Mouse (Mus musculus) kidney, embryonic 14.5 days (tissue): Measurements from ENCODE around the gene Pja2. TPM values are rescaled to one million over a fixed set of nuclear protein-coding genes. Genes with fewer than 3 reads are reported as not detected.
"Not testable (repeated sequence)": the region's sequence is repeated elsewhere in the genome, so short reads cannot be mapped to it uniquely, and the experiment has no call there.

ENCODE experiments used
- ATAC-seq: fragments of 200-750 bp; cut with Nextera tagmentation; 2 replicates; pipeline ENCODE4 v1.8.0; 2017; ENCODE audit warnings: moderate number of reproducible peaks, mild to moderate bottlenecking, moderate TSS enrichment, moderate library complexity; ENCODE audit not compliant: low FRiP score, low TSS enrichment
- H3K27ac ChIP-seq: fragments of 300-500 bp; sonication (generic); 2 replicates; pipeline ENCODE4 v1.5.1; 2014; ENCODE audit warnings: low read depth, mild to moderate bottlenecking, low read length, moderate library complexity, mixed read lengths
- H3K27me3 ChIP-seq: fragments of 300-500 bp; sonication (generic); 2 replicates; pipeline ENCODE4 v1.6.1; 2014; ENCODE audit warnings: mild to moderate bottlenecking, low read length; ENCODE audit not compliant: control insufficient read depth, insufficient read depth
- H3K36me3 ChIP-seq: fragments of 300-500 bp; sonication (generic); 2 replicates; pipeline ENCODE4 v1.6.1; 2014; ENCODE audit warnings: low read length, mixed read lengths; ENCODE audit not compliant: control insufficient read depth, insufficient read depth
- H3K4me1 ChIP-seq: fragments of 300-500 bp; sonication (generic); 2 replicates; pipeline ENCODE4 v1.6.1; 2014; ENCODE audit warnings: low read length, mixed read lengths; ENCODE audit not compliant: control insufficient read depth, insufficient read depth
- H3K4me2 ChIP-seq: fragments of 300-500 bp; sonication (generic); replicated peaks from 2 replicates; pipeline ENCODE4 v1.6.1; 2014; ENCODE audit warnings: low read depth, mild to moderate bottlenecking, low read length
- H3K4me3 ChIP-seq: fragments of 300-500 bp; sonication (generic); 2 replicates; pipeline ENCODE4 v1.5.1; 2014; ENCODE audit warnings: mild to moderate bottlenecking, low read length
- H3K9ac ChIP-seq: fragments of 300-500 bp; sonication (generic); 2 replicates; pipeline ENCODE4 v1.6.1; 2014; ENCODE audit warnings: low read depth, mild to moderate bottlenecking, low read length, moderate library complexity
- H3K9me3 ChIP-seq: fragments of 300-500 bp; sonication (generic); 2 replicates; pipeline ENCODE4 v1.6.1; 2016; ENCODE audit warnings: low read length; ENCODE audit not compliant: control insufficient read depth
- WGBS: fragments of 180-500 bp; shearing (Covaris S2); extraction: QIAGEN DNeasy Blood & Tissue Kit; methylation state at CpG from one replicate; pipeline ENCODE4 v1.1.7; 2014; 5-methylcytosine and 5-hydroxymethylcytosine counted together
- polyA plus RNA-seq: library from polyadenylated mRNA; unstranded; fragments of >200 nt; fragmentation: Nextera tagmentation; extraction: Ambion mirVana; gene quantifications from 2 replicates; pipeline ENCODE4 v1.2.1, GENCODE M21; 2014

The Pja2 gene
- polyA plus RNA-seq, 1 experiment from 2014 or later: 64.7 TPM

GRCm38 (mm10) chr17:64339752-64340151, 8.0 kb upstream of the Pja2 start:
- Histone ChIP-seq H3K9me3 (no peaks in the 10 kb centered on the region), H3K36me3 (no peaks in the 10 kb centered on the region), H3K4me1 (no peaks in the 10 kb centered on the region), H3K27me3 (no peaks in the 10 kb centered on the region), H3K27ac (no peak overlapping the region), H3K4me2 (no peak overlapping the region), H3K4me3 (no peak overlapping the region), H3K9ac (no peak overlapping the region)
- WGBS: 43% methylated on average over 5 of the region's 5 CpGs
- ATAC-seq: no peak

DNA sequence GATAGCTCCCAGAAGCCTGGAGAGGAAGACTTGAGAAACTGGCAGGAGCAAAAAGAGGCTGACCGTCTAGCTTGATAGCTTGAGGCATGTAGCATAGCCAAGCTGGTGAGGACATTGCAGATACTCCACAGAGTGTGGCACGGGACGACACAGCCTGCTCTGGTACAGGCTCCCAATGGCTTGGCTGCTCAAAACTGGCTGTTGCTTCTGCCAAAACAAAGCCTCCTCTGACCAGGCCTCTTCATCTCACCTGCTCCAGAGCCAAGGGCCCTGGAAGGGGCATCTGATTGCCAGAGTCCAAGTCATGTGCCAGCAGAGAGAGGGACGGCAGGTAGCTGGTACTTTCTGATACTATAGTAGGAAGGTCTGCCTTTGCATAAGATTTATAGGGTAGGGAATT, 5.5 kb upstream of the Pja2 start:
- H3K4me2 ChIP-seq: no peak overlapping the region
- no peaks in the 10 kb centered on the region for H3K36me3 ChIP-seq
- H3K4me3 ChIP-seq: no peak overlapping the region
- WGBS: 76% methylated on average over 4 of the region's 4 CpGs
- no peak overlapping the region for H3K9ac ChIP-seq
- H3K4me1 ChIP-seq: no peaks in the 10 kb centered on the region
- no peak for ATAC-seq
- H3K9me3 ChIP-seq: no peaks in the 10 kb centered on the region
- no peaks in the 10 kb centered on the region for H3K27me3 ChIP-seq
- H3K27ac ChIP-seq: no peak overlapping the region

- Histone ChIP-seq H3K36me3 (no peaks in the 10 kb centered on the region), H3K9me3 (no peaks in the 10 kb centered on the region), H3K4me2 (no peak overlapping the region), H3K27me3 (no peaks in the 10 kb centered on the region), H3K9ac (no peak overlapping the region), H3K4me1 (0 out of 2 replicates have a peak, but pooled peaks cover 3% of the 10 kb centered on the region), H3K27ac (no peak overlapping the region), H3K4me3 (no peak overlapping the region)
- WGBS: 75% methylated on average over 4 of the region's 4 CpGs
- no peak for ATAC-seq
Measured at GRCm38 (mm10) chr17:64333956-64334355, 2.2 kb upstream of the Pja2 start.

DNA sequence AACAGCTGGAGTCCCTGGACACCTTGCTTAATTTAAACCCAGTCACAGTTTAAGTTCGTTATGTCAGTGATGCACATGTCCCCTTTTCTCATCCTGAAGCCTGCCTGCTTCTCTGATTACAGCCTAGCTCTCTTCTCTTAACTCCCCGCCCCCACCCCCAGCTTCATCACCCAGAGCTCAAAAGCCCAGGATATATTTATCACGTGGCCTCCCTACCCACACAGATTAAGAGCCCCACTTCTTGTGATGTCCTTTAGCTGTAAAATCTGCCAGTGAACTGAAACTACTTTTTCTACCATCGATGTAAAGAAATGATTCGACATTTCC, 1.0 kb upstream of the Pja2 start:
- peak overlapping the region; percentile 53 for H3K4me3 ChIP-seq
- H3K9ac ChIP-seq: peak overlapping the region; percentile 58
- no peaks in the 10 kb centered on the region for H3K36me3 ChIP-seq
- no peaks in the 10 kb centered on the region for H3K9me3 ChIP-seq
- H3K4me1 ChIP-seq: 0 out of 2 replicates have a peak, but pooled peaks cover 3% of the 10 kb centered on the region
- H3K27me3 ChIP-seq: no peaks in the 10 kb centered on the region
- ATAC-seq: no peak
- peak overlapping the region; percentile 74 for H3K4me2 ChIP-seq
- 17% methylated on average over 5 of the region's 5 CpGs for WGBS
- H3K27ac ChIP-seq: peak overlapping the region; percentile 63; the same call in 1 of the 2 replicates

DNA sequence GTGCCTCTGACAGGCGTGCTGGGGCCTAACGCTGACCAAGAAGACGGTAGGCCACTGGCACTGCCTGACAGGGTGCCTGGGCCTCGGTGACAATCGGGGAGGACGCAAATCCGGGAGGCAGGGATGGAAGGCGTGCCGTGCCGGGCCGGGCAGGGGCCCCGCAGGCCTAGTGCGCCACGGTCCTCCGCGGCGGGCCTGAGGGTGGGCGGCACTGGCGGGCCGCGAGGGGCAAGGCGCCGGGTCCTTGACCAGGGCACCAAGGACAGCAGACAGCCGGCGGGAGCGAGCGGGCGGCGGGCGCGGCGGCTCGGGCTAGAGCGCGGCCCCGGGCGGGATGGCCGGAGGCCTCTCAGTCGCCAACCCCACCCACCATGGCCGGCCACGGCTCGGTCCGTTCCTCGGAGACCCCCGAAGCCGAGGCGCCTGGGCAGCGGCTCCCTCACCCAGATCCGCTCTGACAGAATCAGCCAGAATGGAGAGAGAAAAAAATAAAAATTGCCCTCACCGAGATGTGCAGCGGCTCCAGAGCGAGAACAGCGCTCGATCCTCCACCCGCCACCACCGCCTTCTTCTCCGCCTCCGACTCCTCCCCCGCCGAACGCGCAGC, 322 bp downstream of the Pja2 start:
- peak overlapping the region; percentile 94 for H3K9ac ChIP-seq
- no peaks in the 10 kb centered on the region for H3K36me3 ChIP-seq
- H3K27ac ChIP-seq: peak overlapping the region; percentile 96
- no peaks in the 10 kb centered on the region for H3K27me3 ChIP-seq
- WGBS: 1% methylated on average over 44 of the region's 62 CpGs
- ATAC-seq: peak; percentile 64
- H3K9me3 ChIP-seq: no peaks in the 10 kb centered on the region
- H3K4me1 ChIP-seq: 0 out of 2 replicates have a peak, but pooled peaks cover 3% of the 10 kb centered on the region
- peak overlapping the region; percentile 52 for H3K4me2 ChIP-seq
- H3K4me3 ChIP-seq: peak overlapping the region; percentile 86

- Histone ChIP-seq H3K4me1 (0 out of 2 replicates have a peak, but pooled peaks cover 3% of the 10 kb centered on the region), H3K36me3 (no peaks in the 10 kb centered on the region), H3K27ac (peak overlapping the region; percentile 96; the same call in 1 of the 2 replicates), H3K9me3 (no peaks in the 10 kb centered on the region; the same call in 1 of the 2 replicates), H3K9ac (peak overlapping the region; percentile 94), H3K4me3 (peak overlapping the region; percentile 86), H3K27me3 (no peaks in the 10 kb centered on the region), H3K4me2 (peak overlapping the region; percentile 52)
- ATAC-seq: no peak
- WGBS: 15% methylated on average over 8 of the region's 8 CpGs
Measured at GRCm38 (mm10) chr17:64330885-64331284, 831 bp downstream of the Pja2 start.

DNA sequence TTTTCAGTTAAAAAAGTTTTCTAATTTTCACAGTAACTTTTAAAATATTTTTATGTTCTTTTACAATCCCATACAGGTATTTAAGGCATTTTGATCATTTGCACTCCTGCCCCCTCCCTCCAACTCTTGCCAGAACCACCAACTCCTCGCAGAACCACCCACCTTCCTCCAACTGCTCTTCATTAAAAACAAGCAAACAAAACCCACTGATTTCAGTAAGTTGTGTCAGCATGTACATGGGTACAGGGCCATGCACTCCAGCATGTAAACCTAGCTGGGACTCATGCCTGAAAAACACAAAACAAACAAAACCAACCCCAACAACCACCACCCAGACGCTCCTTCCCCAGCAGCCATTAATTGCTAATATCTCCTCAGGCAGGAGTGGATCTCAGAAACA, 7.2 kb downstream of the Pja2 start:
- Histone ChIP-seq H3K36me3 (no peaks in the 10 kb centered on the region), H3K4me3 (no peak overlapping the region), H3K9ac (no peak overlapping the region), H3K4me2 (no peak overlapping the region), H3K9me3 (no peaks in the 10 kb centered on the region; the same call in 1 of the 2 replicates), H3K27ac (no peak overlapping the region), H3K4me1 (no peaks in the 10 kb centered on the region), H3K27me3 (no peaks in the 10 kb centered on the region)
- WGBS: 74% methylated on average over 2 of the region's 2 CpGs
- ATAC-seq: no peak

- no peaks in the 10 kb centered on the region for H3K4me1 ChIP-seq
- no peak overlapping the region for H3K4me3 ChIP-seq
- H3K9ac ChIP-seq: no peak overlapping the region
- no peaks in the 10 kb centered on the region for H3K9me3 ChIP-seq
- no peak overlapping the region for H3K27ac ChIP-seq
- no peak overlapping the region for H3K4me2 ChIP-seq
- peaks cover 13% of the 10 kb centered on the region for H3K36me3 ChIP-seq
- no peaks in the 10 kb centered on the region for H3K27me3 ChIP-seq
- no peak for ATAC-seq
Measured at GRCm38 (mm10) chr17:64315428-64315827, 16.3 kb downstream of the Pja2 start.

- 95% methylated on average over 1 of the region's 1 CpGs for WGBS
- not testable (repeated sequence) for H3K4me2 ChIP-seq, ATAC-seq, H3K4me3 ChIP-seq, H3K9me3 ChIP-seq, H3K9ac ChIP-seq, H3K27me3 ChIP-seq, H3K27ac ChIP-seq, H3K4me1 ChIP-seq
- peaks cover 15% of the 10 kb centered on the region for H3K36me3 ChIP-seq
Measured at GRCm38 (mm10) chr17:64314523-64314922, 17.2 kb downstream of the Pja2 start.
